Mouse (Mus musculus) intestine, postnatal 0 days (tissue): ENCODE measurements around the gene Mup14. TPM values are rescaled to one million over a fixed set of nuclear protein-coding genes. Genes with fewer than 3 reads are reported as not detected.
"Not testable (repeated sequence)": the region's sequence is repeated elsewhere in the genome, so short reads cannot be mapped to it uniquely, and the experiment has no call there.

Source experiments
- ATAC-seq: fragments of 200-750 bp; cut with Nextera tagmentation; 2 replicates; pipeline ENCODE4 v1.8.0; 2017; ENCODE audit warnings: mild to moderate bottlenecking, moderate TSS enrichment, moderate library complexity
- H3K27ac ChIP-seq: fragments of 300-500 bp; sonication (generic); 2 replicates; pipeline ENCODE4 v1.5.1; 2014; ENCODE audit warnings: mild to moderate bottlenecking, low read depth, low read length, moderate library complexity
- H3K27me3 ChIP-seq: fragments of 300-500 bp; sonication (generic); replicated peaks from 2 replicates; pipeline ENCODE4 v1.6.1; 2014; ENCODE audit warnings: low read length, mixed read lengths; ENCODE audit not compliant: control insufficient read depth, insufficient read depth
- H3K36me3 ChIP-seq: fragments of 300-500 bp; sonication (generic); 2 replicates; pipeline ENCODE4 v1.6.1; 2014; ENCODE audit warnings: mild to moderate bottlenecking, moderate library complexity; ENCODE audit not compliant: control insufficient read depth, insufficient read depth
- H3K4me1 ChIP-seq: fragments of 300-500 bp; sonication (generic); replicated peaks from 2 replicates; pipeline ENCODE4 v1.6.1; 2014; ENCODE audit warnings: antibody characterized with exemption, low read length, mixed read lengths; ENCODE audit not compliant: control insufficient read depth, insufficient read depth
- H3K4me2 ChIP-seq: fragments of 300-500 bp; sonication (generic); replicated peaks from 2 replicates; pipeline ENCODE4 v1.6.1; 2014; ENCODE audit warnings: low read depth, mild to moderate bottlenecking, moderate library complexity
- H3K4me3 ChIP-seq: fragments of 300-500 bp; sonication (generic); 2 replicates; pipeline ENCODE4 v1.5.1; 2014; ENCODE audit warnings: low read depth, low read length
- H3K9ac ChIP-seq: fragments of 300-500 bp; sonication (generic); 2 replicates; pipeline ENCODE4 v1.6.1; 2014; ENCODE audit warnings: mild to moderate bottlenecking, low read depth, low read length
- H3K9me3 ChIP-seq: fragments of 300-500 bp; sonication (generic); 2 replicates; pipeline ENCODE4 v1.6.1; 2016; ENCODE audit warnings: mixed run types; ENCODE audit not compliant: control insufficient read depth
- WGBS: fragments of 180-500 bp; shearing (Covaris S2); extraction: QIAGEN DNeasy Blood & Tissue Kit; methylation state at CpG from one replicate; pipeline ENCODE4 v1.1.7; 2014; 5-methylcytosine and 5-hydroxymethylcytosine counted together
- polyA plus RNA-seq: library from polyadenylated mRNA; unstranded; fragments of >200 nt; fragmentation: Nextera tagmentation; extraction: Ambion mirVana; gene quantifications from 2 replicates; pipeline ENCODE4 v1.2.1, GENCODE M21; 2015

Mup14 gene
- not detected in 2 replicates for polyA plus RNA-seq

DNA sequence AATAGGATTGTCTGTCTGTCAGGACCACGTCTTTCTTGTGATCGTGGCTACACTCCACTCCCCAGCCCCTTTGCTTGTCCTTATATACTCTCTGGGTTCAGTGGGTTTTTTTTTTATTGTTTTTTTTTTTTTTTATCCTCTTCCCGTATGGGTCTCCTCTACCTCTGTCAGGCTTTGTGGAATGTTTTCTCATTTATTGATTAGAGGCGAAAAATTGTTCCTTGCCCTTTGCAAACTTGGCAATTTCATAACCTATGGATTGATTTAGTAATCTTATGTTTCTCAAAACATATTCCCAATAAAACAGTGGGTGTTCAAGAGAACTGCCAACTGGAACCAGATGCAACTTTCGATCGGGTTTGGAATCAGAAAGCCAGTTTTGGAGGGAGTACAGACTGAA, at the start of gene Mup14:
Gene Mup14, minus strand, starts transcription at position 101 of the 400 bp plus-strand sequence.
- H3K4me3 ChIP-seq, H3K27me3 ChIP-seq, ATAC-seq, H3K9ac ChIP-seq, H3K27ac ChIP-seq, H3K4me2 ChIP-seq, H3K4me1 ChIP-seq, H3K9me3 ChIP-seq, H3K36me3 ChIP-seq: not testable (repeated sequence)
- 89% methylated on average over 4 of the region's 6 CpGs for WGBS

DNA sequence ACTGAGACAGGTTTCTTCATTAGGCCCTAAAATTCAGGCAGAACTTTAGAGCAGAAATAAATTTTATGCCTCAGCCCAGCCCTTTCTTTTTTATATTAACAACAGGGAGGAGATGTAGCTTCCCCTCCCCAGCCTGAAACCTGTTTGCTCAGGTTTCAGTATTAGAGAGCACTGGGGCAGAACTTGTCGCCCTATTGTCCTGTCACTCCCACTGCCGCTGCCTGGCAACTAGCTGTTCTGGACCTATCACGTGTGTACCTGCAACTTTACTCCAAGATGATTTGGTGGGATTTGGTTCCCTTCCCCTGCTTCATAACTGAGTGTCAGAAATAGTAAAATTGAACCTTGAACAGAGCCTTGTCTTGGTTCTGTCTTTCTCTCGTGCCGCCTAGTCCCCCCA, 34.3 kb upstream of the Mup14 start:
- not testable (repeated sequence) for H3K4me3 ChIP-seq, ATAC-seq, H3K27me3 ChIP-seq, H3K9me3 ChIP-seq, H3K27ac ChIP-seq, H3K4me2 ChIP-seq, H3K4me1 ChIP-seq, H3K9ac ChIP-seq, H3K36me3 ChIP-seq
- WGBS = 68% methylated on average over 3 of the region's 5 CpGs

Other genes with a start within 250 kb of the Mup14 start
- not detected in 2 replicates for gene Mup13, start 75.7 kb downstream of the Mup14 start, polyA plus RNA-seq
- gene Mup15, start 135.7 kb upstream of the Mup14 start, polyA plus RNA-seq = not detected in 2 replicates
- gene Mup16, start 215.5 kb upstream of the Mup14 start, polyA plus RNA-seq = not detected in 2 replicates